Mouse (Mus musculus): Measurements from ENCODE around the gene Gpr108.

Gene Gpr108

GRCm38 (mm10) chr17:57271301-57271700 lies 23.1 kb upstream of the Gpr108 start:
- no peak for DNase-seq (ENCODE audit: low spot score in 2 of 2)

- DNase-seq (ENCODE audit: low spot score in 2 of 2): no peak
Observed at GRCm38 (mm10) chr17:57267556-57268126, 19.4 kb upstream of the Gpr108 start.

DNA sequence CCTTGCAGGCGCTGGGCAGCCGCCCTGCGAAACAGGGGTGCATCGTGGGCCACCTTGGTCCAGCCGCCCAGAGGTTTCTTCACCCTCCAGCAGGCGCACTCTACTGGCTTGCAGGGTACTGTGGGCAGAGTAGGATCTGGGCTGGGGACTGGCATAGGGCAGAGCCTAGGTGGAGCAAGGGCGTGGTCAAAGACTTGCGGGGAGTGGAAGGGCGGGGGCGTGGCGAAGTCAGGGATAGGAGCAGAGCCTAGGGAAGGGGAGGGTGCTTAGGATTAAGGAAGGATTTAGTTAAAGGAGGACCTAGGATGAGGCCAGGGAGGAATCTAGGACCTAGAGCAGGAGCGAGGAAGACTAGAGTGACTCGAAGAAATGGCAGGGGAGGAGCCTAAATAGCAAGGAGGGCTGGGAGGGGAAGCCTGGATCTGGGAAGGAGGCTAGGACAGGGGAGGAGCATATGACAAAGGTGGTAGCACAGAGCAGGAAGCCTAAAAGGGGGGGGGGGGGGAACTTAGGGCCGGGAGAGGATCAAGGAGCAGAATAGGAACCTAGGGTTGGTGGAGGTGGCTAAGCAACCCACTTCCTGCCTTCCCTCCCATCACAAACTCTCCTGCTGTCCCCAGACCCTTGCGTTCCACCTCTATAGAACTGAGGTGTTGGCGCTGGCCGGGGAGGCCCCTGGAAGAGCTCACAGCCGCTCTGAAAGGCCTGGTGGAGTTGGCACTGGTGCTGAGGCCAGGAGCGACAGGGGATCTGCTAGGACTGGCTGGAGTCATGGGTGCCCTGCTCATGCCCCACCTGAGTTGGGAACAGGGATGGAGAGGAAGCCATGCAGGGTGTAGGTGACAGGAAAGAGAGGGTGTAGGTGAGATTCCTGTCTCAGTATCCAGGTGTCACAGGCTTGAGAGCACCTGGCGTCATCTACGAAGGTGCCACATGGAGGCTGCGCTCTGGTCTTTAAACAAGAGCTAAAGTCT lies 17.0 kb upstream of the Gpr108 start:
- no peak for DNase-seq (ENCODE audit: low spot score in 2 of 2)

- no peak for DNase-seq (ENCODE audit: low spot score in 2 of 2)
Observed at GRCm38 (mm10) chr17:57264164-57264563, 15.9 kb upstream of the Gpr108 start.

DNA sequence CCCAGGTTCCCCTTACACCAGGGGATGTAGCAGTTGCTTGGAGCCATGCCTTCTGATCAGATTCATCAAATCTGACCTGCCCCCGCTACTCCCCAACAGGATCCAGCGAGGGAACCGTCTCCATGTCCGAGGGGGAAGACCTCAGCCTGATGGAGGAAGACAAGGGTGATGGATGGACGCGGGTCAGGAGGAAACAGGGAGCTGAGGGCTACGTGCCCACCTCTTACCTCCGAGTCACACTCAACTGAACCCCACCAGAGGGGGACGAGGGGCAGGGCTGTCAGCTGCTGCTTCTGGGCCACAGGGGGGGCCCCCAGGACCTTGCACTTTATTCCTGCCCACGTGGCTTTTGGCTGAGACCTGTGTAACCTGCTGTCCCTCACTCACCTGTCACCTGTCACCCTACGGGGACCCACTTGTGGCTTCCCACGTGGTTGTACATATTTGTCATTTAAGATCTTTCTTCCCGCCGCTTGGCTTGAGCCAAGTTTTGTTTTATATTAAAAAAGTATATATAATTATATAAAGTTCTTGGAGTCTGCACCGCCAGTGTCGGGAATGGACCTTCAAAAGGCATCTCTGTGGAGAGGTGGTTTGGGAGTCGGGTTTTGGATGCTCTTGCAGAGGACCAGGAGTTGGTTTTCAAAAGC lies 14.8 kb upstream of the Gpr108 start:
- DNase-seq (ENCODE audit: low spot score in 2 of 2): no peak

- DNase-seq (ENCODE audit: low spot score in 2 of 2): no peak
Observed at GRCm38 (mm10) chr17:57261796-57262195, 13.6 kb upstream of the Gpr108 start.

GRCm38 (mm10) chr17:57261286-57261685 lies 13.0 kb upstream of the Gpr108 start:
- DNase-seq (ENCODE audit: low spot score in 2 of 2): no peak

DNA sequence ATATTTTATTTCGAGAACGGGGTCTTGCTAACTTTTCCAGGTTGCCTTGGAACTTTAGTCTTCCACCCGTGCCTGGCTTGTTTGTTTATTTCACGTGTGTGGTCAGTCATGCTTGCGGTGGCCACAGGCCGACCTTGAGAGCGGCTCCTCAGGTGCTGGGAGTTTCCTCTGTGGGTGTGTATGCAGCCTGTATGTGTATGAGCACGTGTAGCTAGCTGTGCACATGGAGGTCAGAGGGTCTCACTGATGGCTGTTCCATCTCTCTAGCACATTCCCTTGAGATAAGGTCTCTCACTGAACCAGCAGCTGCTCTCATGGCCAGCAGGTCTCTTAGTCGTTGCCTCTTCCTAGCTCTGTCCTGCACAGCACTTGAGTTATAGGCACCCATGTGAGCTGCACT lies 12.1 kb upstream of the Gpr108 start:
- no peak for DNase-seq (ENCODE audit: low spot score in 2 of 2)

DNA sequence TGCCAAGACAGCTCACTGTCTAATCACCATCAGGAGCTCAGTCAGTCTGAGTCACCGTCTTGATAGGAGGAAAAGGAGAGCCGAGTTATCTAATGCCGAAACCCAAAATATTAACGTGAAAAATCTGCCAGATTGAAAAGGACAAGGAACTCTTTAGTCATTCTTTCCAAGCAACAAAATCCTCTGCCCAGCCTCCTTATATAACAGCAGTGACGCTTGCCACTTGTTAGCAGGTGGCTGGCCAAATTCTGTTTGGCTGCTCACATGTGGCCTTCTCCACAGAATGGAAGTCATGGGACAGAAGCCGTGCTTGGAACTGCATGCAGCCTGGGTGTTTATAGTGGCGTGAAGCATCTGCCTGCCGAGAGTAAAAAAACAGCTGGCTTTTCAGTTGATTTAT lies 11.5 kb upstream of the Gpr108 start:
- no peak for DNase-seq (ENCODE audit: low spot score in 2 of 2)

GRCm38 (mm10) chr17:57258191-57258590 lies 9.9 kb upstream of the Gpr108 start:
- DNase-seq (ENCODE audit: low spot score in 2 of 2): no peak

- no peak for DNase-seq (ENCODE audit: low spot score in 2 of 2)
Observed at GRCm38 (mm10) chr17:57256921-57257485, 8.8 kb upstream of the Gpr108 start.

GRCm38 (mm10) chr17:57255354-57255753 lies 7.1 kb upstream of the Gpr108 start:
- DNase-seq (ENCODE audit: low spot score in 2 of 2): no peak

GRCm38 (mm10) chr17:57253306-57253705 lies 5.1 kb upstream of the Gpr108 start:
- DNase-seq (ENCODE audit: low spot score in 2 of 2): no peak

DNA sequence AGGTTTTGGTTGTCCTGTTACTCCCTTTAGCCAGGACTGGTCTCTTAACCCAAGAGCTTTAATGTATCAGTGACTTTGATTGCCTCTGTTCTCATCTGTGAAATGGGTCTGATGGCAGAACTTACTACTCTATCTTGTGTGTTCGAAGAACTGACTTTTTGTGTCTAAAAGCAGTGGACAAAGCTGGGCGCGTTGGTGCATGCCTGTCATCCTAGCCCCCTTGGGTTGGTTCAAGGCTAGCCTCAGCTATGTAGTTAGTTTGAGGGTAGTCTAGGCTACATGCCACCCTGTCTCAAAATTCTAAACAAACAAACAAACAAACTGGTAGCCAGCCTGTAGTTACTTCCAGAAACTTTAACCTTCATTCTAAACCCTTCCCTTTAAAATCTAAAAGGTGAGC lies 3.2 kb upstream of the Gpr108 start:
- DNase-seq (ENCODE audit: low spot score in 2 of 2): no peak

DNA sequence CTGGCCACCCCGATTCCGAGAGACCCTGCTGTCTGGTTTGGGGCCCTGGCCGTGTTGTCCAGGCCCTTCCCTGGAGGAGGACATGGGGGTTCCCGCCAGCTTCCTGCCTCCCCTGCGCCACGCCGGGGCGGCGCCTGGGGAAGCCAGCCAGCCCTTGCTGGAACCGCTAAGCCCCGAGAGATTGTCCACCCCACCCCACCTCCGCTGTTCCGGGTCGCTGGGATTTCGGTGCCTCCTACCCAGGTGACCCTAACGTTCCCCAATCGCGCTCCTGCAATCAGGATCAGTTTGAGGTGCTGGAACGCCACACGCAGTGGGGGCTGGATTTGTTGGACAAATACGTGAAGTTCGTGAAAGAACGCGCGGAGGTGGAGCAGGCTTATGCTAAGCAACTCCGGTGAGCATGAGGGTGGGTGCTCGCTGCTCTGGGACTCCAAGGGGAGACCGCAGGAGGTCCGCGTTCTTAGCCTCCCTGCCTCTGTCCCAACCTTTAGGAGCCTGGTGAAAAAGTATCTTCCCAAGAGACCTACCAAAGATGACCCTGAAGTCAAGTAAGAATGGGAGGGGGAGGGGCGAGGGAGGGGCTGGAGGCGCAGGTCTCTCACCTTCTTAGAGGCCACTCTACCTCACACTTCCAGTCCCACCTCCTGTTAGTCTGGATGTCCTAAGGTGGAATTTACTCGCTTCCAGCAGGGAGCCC lies 2.4 kb upstream of the Gpr108 start:
- DNase-seq (ENCODE audit: low spot score in 2 of 2): no peak

- DNase-seq (ENCODE audit: low spot score in 2 of 2): peak; percentile 68 to 79
Observed at GRCm38 (mm10) chr17:57249186-57250181, 1.2 kb upstream of the Gpr108 start, which contains the start of gene Trip10. Gene Trip10, plus strand, starts transcription at chr17:57249455.

DNA sequence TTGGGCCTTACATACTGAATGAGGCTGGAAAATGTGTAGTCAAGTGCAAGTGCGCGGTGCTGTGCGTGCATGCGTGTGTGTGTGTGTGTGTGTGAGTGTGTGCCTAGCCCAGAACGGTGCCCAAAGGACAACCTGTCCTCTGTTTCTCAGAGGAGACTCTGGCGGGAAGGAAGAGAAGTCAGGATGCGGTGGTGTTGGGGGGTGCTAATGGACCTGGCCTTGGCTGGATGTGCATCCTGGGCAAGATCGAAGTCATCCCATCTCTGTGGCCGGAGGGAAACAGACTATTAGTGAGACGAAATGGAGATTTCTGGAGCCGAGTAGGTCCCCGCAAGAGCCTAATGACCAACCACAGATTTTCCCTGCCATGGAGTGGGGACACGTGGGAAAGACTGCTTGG lies 525 bp upstream of the Gpr108 start:
- no peak for DNase-seq (ENCODE audit: low spot score in 2 of 2)

DNA sequence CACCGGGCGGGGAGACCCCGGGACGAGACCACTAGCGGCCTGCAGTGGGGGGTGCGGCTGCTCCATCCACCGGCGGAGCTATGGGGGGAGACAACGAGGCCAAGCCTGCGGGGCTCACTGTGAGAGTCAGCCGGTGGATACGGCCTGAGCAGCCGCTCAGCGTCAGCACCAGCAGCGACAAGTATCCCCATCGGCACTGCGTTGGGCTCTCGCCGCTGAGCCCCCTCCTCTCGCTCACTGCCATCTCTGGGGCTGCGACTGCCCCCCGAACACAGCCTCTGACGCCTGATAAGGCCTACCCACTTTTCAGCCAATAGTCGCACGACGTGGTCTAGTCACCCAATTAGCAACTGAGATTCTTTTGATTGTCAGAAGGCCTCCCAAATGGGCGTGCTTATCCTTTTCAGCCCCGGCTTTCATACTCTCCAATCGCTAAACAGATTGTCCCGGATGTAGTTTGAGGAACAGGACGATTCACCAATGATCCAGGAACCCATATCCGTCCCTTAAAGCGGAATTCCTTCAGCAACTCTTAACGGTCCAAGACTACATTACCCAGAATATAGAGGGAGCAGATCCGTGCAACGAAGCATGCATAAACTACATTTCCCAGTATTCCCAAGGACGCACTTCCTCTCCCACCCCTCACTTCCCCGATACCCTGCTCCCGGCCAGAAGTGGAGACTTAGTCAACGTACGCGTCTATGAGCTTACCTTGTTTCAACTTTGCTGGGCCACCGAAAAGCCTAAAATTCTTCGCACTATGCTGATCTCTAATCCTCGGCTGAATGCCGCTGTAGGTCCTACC lies 649 bp downstream of the Gpr108 start:
- DNase-seq (ENCODE audit: low spot score in 2 of 2): peak; percentile 82 to 92

- DNase-seq (ENCODE audit: low spot score in 2 of 2): no peak
Observed at GRCm38 (mm10) chr17:57246663-57247392, 1.4 kb downstream of the Gpr108 start.
